Mouse (Mus musculus): ENCODE data around the gene Tnrc6b. TPM values are rescaled to one million over a fixed set of nuclear protein-coding genes. Genes with fewer than 3 reads are reported as not detected.
A peak's percentile ranks its signal among the peaks of the same experiment; 100 is the strongest.

Gene Tnrc6b
- polyA plus RNA-seq, 1 experiment, result 47.5 TPM

DNA sequence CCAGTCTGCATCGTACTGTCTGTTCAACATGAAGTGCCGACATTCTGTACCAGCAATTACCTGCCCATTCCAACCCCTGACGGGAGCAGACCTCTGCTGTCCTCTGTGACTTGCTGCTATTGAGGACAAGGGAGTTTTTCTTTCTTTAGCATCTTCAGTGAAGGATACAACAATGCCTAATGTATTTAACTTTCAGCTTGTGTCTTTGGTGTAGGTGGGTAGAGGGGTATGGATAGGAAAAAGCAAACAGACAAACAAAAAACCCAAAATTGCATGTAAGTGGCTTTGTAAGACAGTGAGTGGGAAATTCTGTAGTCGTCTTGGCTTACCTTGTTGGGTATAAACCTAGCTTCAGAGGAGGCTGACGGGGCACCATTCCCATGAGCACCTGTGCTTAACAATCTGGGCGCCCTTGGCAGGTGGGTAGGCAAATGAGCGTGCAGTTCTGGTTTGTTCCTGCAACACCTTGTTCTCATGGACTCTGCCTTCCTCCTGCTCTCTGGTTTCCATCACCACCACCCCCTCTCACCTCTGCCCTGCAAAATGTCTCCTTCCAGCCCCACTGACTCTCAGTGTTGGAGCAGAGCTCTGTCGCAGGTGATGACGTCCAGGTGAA lies 220.3 kb downstream of the Tnrc6b start:
- WGBS, result 83% methylated on average over 9 of the region's 9 CpGs
- Histone ChIP-seq H3K4me3 (ENCODE audit: insufficient read depth, low read depth, low read length) (no peak overlapping the region), H3K27ac (ENCODE audit: insufficient read depth, low read depth, low read length) (no peak overlapping the region), H3K4me1 (ENCODE audit: control insufficient read depth, insufficient read depth, low read length) (peaks cover 3% of the 10 kb centered on the region; the same call in 1 of the 2 replicates)
- TF ChIP-seq CTCF (IDR thresholded peaks at IDR 0.05; ENCODE audit: insufficient read depth, low read depth, low read length) (no peak), POLR2A (IDR thresholded peaks at IDR 0.05; ENCODE audit: insufficient read depth, low read depth, low read length) (no peak)

GRCm38 (mm10) chr15:80934841-80935240 lies 223.7 kb downstream of the Tnrc6b start:
- Histone ChIP-seq H3K4me1 (ENCODE audit: control insufficient read depth, insufficient read depth, low read length) (peaks cover 5% of the 10 kb centered on the region), H3K27ac (ENCODE audit: insufficient read depth, low read depth, low read length) (no peak overlapping the region), H3K4me3 (ENCODE audit: insufficient read depth, low read depth, low read length) (no peak overlapping the region)
- no peak for TF ChIP-seq POLR2A (IDR thresholded peaks at IDR 0.05; ENCODE audit: insufficient read depth, low read depth, low read length)
- no peak for TF ChIP-seq CTCF (IDR thresholded peaks at IDR 0.05; ENCODE audit: insufficient read depth, low read depth, low read length)
- WGBS, result 91% methylated on average over 5 of the region's 5 CpGs

- Histone ChIP-seq H3K27ac (ENCODE audit: insufficient read depth, low read depth, low read length) (no peak overlapping the region), H3K4me3 (ENCODE audit: insufficient read depth, low read depth, low read length) (no peak overlapping the region), H3K4me1 (ENCODE audit: control insufficient read depth, insufficient read depth, low read length) (peaks cover 4% of the 10 kb centered on the region)
- WGBS, result 49% methylated on average over 3 of the region's 3 CpGs
- no peak for TF ChIP-seq CTCF (IDR thresholded peaks at IDR 0.05; ENCODE audit: insufficient read depth, low read depth, low read length)
- TF ChIP-seq POLR2A (IDR thresholded peaks at IDR 0.05; ENCODE audit: insufficient read depth, low read depth, low read length), result no peak
These were observed 225.6 kb downstream of the Tnrc6b start for GRCm38 (mm10) chr15:80936686-80937085.

DNA sequence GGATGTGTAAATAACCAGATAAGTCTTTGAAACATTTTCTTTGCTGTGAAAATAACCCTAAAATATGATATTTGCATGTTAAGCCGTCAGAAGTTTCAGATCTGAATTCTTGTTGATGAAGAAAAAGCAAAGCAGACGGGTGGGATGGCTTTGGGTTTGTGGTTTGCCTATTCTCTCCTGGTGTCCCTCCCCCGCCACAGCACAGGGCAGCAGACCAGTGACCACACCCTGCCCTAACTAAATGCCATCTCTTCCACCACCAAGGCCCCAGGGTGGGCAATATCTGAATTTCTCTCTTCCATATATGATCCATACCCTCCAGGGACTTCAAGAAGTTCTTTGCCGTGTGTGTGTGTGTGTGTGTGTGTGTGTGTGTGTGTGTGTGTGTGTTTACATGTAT lies 227.5 kb downstream of the Tnrc6b start:
- H3K4me3 ChIP-seq (ENCODE audit: insufficient read depth, low read depth, low read length), result no peak overlapping the region
- no peak for TF ChIP-seq CTCF (IDR thresholded peaks at IDR 0.05; ENCODE audit: insufficient read depth, low read depth, low read length)
- no peak for TF ChIP-seq POLR2A (IDR thresholded peaks at IDR 0.05; ENCODE audit: insufficient read depth, low read depth, low read length)
- WGBS, result 80% methylated on average over 4 of the region's 4 CpGs
- H3K27ac ChIP-seq (ENCODE audit: insufficient read depth, low read depth, low read length), result no peak overlapping the region
- peaks cover 4% of the 10 kb centered on the region for H3K4me1 ChIP-seq (ENCODE audit: control insufficient read depth, insufficient read depth, low read length)

GRCm38 (mm10) chr15:80939401-80939800 lies 228.3 kb downstream of the Tnrc6b start:
- TF ChIP-seq CTCF (IDR thresholded peaks at IDR 0.05; ENCODE audit: insufficient read depth, low read depth, low read length) (no peak), POLR2A (IDR thresholded peaks at IDR 0.05; ENCODE audit: insufficient read depth, low read depth, low read length) (no peak)
- H3K4me1 ChIP-seq (ENCODE audit: control insufficient read depth, insufficient read depth, low read length), result peaks cover 4% of the 10 kb centered on the region
- WGBS, result 63% methylated on average over 5 of the region's 5 CpGs

GRCm38 (mm10) chr15:80941468-80942040 lies 230.4 kb downstream of the Tnrc6b start:
- TF ChIP-seq CTCF (IDR thresholded peaks at IDR 0.05; ENCODE audit: insufficient read depth, low read depth, low read length) (no peak), POLR2A (IDR thresholded peaks at IDR 0.05; ENCODE audit: insufficient read depth, low read depth, low read length) (no peak)
- 69% methylated on average over 6 of the region's 6 CpGs for WGBS
- H3K27ac ChIP-seq (ENCODE audit: insufficient read depth, low read depth, low read length), result no peak overlapping the region
- no peak overlapping the region for H3K4me3 ChIP-seq (ENCODE audit: insufficient read depth, low read depth, low read length)
- H3K4me1 ChIP-seq (ENCODE audit: control insufficient read depth, insufficient read depth, low read length), result peaks cover 4% of the 10 kb centered on the region

More at GRCm38 (mm10) chr15:80939401-80939800, 228.3 kb downstream of the Tnrc6b start:
- Histone ChIP-seq H3K27ac (ENCODE audit: insufficient read depth, low read depth, low read length) (no peak overlapping the region), H3K4me3 (ENCODE audit: insufficient read depth, low read depth, low read length) (no peak overlapping the region)

DNA sequence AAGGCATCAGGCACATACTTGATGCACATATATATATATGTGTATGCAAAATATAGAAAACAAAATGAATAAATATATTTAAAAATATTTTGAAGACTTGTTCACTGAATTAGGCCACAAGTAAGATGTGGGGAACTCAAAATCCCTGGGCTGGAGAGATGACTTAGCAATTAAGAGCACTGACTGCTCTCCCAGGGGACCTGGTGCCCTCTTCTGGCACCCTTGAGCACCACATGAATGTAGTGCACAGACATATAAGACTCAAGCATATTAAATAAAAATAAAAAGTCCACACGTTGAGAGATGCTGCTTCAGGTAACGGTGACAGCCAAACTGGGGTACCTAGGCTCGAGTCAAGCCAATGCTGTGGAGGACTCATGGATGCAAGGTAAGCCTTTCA lies 234.7 kb downstream of the Tnrc6b start:
- 52% methylated on average over 3 of the region's 3 CpGs for WGBS
- Histone ChIP-seq H3K4me3 (ENCODE audit: insufficient read depth, low read depth, low read length) (no peak overlapping the region), H3K27ac (ENCODE audit: insufficient read depth, low read depth, low read length) (no peak overlapping the region), H3K4me1 (ENCODE audit: control insufficient read depth, insufficient read depth, low read length) (peaks cover 11% of the 10 kb centered on the region)
- TF ChIP-seq POLR2A (IDR thresholded peaks at IDR 0.05; ENCODE audit: insufficient read depth, low read depth, low read length) (no peak), CTCF (IDR thresholded peaks at IDR 0.05; ENCODE audit: insufficient read depth, low read depth, low read length) (no peak)

DNA sequence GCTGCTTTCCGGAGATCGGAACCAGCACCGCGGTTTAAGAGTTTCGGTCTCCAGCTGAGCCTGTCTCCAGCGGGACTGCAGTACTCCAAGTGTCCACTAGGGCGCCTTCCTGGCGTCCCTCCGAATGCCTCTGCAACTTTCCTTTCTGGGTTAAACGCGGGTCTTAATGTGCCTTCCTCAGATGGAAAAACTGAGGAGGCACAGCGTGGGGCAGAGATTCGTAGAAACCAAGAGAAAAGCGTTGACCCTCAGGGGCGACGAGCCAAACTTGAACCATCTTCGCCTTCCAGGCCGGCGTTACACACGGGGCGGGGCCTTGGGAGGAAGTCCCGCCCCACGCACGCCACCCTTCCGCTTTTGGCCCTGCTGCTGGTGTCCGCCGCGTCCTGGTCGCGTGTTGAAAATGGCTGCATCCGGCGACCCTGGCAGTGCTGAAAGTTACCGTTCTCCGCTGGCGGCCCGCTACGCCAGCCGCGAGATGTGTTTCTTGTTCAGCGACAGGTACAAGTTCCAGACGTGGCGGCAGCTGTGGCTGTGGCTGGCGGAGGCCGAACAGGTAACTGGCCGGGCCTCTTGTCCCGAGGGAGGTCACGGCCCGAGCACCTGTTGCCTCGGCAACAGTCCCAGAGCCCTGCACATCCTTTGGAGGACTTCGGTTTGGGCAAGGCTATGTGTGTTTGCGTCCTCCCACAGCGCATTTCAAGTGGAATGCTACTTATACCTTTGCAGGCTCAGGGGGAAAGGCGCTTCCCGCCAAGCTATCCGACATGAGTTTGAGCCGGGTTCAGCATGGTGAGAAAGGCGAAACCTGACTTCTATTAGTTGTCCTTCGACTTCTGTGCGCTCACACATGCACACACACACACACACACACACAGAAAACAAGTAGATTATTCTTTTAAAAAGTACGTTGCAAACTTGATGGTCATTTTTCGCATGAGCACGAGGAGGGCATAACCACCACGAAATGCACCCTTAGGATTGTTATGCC lies 237.3 kb downstream of the Tnrc6b start, which contains the start of gene Adsl:
Gene Adsl (plus strand): TSS at position 346 of the 991 bp plus-strand sequence.
- Histone ChIP-seq H3K4me3 (ENCODE audit: insufficient read depth, low read depth, low read length) (peak within 1 kb of the TSS; percentile 84), H3K4me1 (ENCODE audit: control insufficient read depth, insufficient read depth, low read length) (peaks cover 9% of the 10 kb centered on the region), H3K27ac (ENCODE audit: insufficient read depth, low read depth, low read length) (0 out of 2 replicates have a peak within 1 kb of the TSS, but pooled peaks have one; percentile 18)
- under 1% methylated on average over 63 of the region's 63 CpGs for WGBS
- peak; percentile 79 for TF ChIP-seq POLR2A (IDR thresholded peaks at IDR 0.05; ENCODE audit: insufficient read depth, low read depth, low read length)
- TF ChIP-seq CTCF (IDR thresholded peaks at IDR 0.05; ENCODE audit: insufficient read depth, low read depth, low read length), result peak; percentile 100
